Mouse (Mus musculus) forebrain, embryonic 12.5 days (tissue): ENCODE measurements around the gene Dnm2. TPM values are rescaled to one million over a fixed set of nuclear protein-coding genes. Genes with fewer than 3 reads are reported as not detected.

Experiments used
- ATAC-seq: fragments of 200-750 bp; cut with Nextera tagmentation; 2 replicates; pipeline ENCODE4 v1.8.0; 2017; ENCODE audit warnings: moderate TSS enrichment; ENCODE audit not compliant: low FRiP score
- H3K27ac ChIP-seq: fragments of 300-500 bp; sonication (generic); 2 replicates; pipeline ENCODE4 v1.5.1; 2016; ENCODE audit warnings: mild to moderate bottlenecking
- H3K27me3 ChIP-seq: fragments of 300-500 bp; sonication (generic); 2 replicates; pipeline ENCODE4 v1.6.1; 2016; ENCODE audit warnings: mild to moderate bottlenecking
- H3K36me3 ChIP-seq: fragments of 300-500 bp; sonication (generic); replicated peaks from 2 replicates; pipeline ENCODE4 v1.6.1; 2016; ENCODE audit warnings: mild to moderate bottlenecking
- H3K4me1 ChIP-seq: fragments of 300-500 bp; sonication (generic); 2 replicates; pipeline ENCODE4 v1.6.1; 2016
- H3K4me2 ChIP-seq: fragments of 300-500 bp; sonication (generic); 2 replicates; pipeline ENCODE4 v1.6.1; 2016; ENCODE audit warnings: mild to moderate bottlenecking, moderate library complexity
- H3K4me3 ChIP-seq: fragments of 300-500 bp; sonication (generic); replicated peaks from 2 replicates; pipeline ENCODE4 v1.5.1; 2016; ENCODE audit warnings: mild to moderate bottlenecking
- H3K9ac ChIP-seq: fragments of 300-500 bp; sonication (generic); 2 replicates; pipeline ENCODE4 v1.6.1; 2016; ENCODE audit warnings: mild to moderate bottlenecking
- H3K9me3 ChIP-seq: fragments of 300-500 bp; sonication (generic); 2 replicates; pipeline ENCODE4 v1.6.1; 2016
- WGBS: fragments of 180-500 bp; shearing (Covaris S2); methylation state at CpG from one replicate; pipeline ENCODE4 v1.1.7; 2016; 5-methylcytosine and 5-hydroxymethylcytosine counted together
- polyA plus RNA-seq: library from polyadenylated mRNA; unstranded; fragments of >200 nt; fragmentation: Nextera tagmentation; extraction: Ambion mirVana; gene quantifications from 2 replicates; pipeline ENCODE4 v1.2.1, GENCODE M21; 2016

Gene Dnm2
- polyA plus RNA-seq, 1 experiment from 2014 or later: 73.8 TPM

GRCm38 (mm10) chr9:21496308-21497049 is 71.8 kb downstream of the Dnm2 start:
- 81% methylated on average over 18 of the region's 19 CpGs for WGBS
- no peak overlapping the region for H3K4me2 ChIP-seq
- 0 out of 2 replicates have a peak overlapping the region, but pooled peaks have one; percentile 21 for H3K27ac ChIP-seq
- H3K36me3 ChIP-seq: peaks cover 34% of the 10 kb centered on the region
- no peak overlapping the region for H3K4me3 ChIP-seq
- no peak for ATAC-seq
- H3K4me1 ChIP-seq: no peaks in the 10 kb centered on the region
- no peak overlapping the region for H3K9ac ChIP-seq
- no peaks in the 10 kb centered on the region for H3K9me3 ChIP-seq
- H3K27me3 ChIP-seq: no peaks in the 10 kb centered on the region

DNA sequence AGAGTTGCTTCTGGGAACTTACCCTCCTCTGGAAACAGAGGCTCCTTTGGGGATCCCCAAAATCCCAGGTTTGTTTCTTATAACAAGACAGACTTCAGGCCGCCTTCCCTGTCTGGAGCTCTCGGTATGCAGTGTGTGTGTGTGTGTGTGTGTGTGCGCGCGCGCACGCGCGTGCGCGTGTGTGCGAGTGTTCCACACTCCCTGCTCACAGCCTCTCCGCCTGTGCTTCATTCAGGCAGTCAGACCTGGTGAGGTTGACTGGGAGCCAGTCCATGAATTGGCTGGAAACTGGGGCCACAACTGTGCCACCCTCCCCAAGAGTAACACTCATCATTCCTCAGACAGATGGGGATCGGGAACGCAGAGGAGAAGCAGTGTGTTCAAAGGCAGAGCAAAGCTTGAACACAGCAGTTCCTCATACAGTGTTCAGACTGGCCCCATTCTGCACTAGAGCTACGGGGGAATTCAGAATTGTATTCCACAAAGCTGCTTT is 72.4 kb downstream of the Dnm2 start:
- Histone ChIP-seq H3K36me3 (peaks cover 34% of the 10 kb centered on the region), H3K4me2 (no peak overlapping the region), H3K4me3 (no peak overlapping the region), H3K9me3 (no peaks in the 10 kb centered on the region), H3K27ac (0 out of 2 replicates have a peak overlapping the region, but pooled peaks have one; percentile 21), H3K4me1 (no peaks in the 10 kb centered on the region), H3K27me3 (no peaks in the 10 kb centered on the region), H3K9ac (no peak overlapping the region)
- WGBS: 92% methylated on average over 16 of the region's 16 CpGs
- no peak for ATAC-seq

DNA sequence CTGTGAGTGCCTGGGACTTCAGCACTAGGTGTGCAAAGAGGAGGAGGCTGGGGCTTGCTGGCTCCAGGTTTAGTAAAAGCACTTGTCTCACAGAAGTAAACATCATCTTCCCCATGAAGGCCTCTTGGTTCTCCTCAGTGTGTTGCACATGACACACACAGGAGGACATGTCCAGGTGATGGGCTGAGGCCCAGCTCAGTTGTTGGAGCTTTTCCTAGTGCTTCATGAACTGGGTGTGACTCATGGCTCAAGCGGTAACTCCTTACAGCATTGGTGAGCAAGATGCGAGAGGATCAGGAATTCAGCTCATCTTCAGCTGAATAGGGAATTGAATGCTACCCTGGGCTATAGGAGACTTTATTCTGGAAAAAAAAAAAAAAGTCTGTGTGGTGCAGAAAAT is 73.0 kb downstream of the Dnm2 start:
- no peak overlapping the region for H3K9ac ChIP-seq
- no peak overlapping the region for H3K4me3 ChIP-seq
- 94% methylated on average over 2 of the region's 2 CpGs for WGBS
- H3K4me1 ChIP-seq: no peaks in the 10 kb centered on the region
- no peaks in the 10 kb centered on the region for H3K9me3 ChIP-seq
- H3K27me3 ChIP-seq: no peaks in the 10 kb centered on the region
- 0 out of 2 replicates have a peak overlapping the region, but pooled peaks have one; percentile 21 for H3K27ac ChIP-seq
- H3K4me2 ChIP-seq: no peak overlapping the region
- H3K36me3 ChIP-seq: peaks cover 38% of the 10 kb centered on the region
- no peak for ATAC-seq

DNA sequence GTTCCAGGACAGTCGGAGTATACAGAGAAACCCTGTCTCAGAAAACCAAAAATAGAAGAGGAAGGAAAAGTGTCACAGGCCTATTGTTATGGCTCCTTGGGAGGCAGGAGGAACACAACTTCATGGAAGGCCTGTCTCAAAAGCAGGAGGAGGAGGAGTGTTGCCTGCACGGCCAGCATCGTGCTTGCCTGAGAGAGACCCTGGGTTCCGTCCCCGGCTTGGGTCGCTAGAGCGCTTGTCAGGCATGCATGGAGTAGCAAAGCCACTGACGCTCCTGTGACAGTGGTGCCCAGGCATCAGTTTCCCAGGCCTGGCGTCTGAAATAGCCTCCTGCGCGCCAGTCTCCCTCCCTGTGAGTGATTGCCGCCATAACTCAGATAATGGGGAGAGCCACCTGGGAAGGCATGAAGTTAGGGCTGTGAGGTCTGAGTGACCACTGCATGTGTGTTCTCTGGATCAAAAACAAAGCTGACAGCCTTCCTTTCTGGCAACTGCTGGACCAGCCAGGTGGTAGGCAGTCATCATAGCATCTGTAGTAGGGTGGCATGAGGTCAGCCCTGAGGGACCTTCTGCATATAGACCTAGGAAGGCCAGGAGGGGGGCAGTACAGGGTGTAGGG is 73.7 kb downstream of the Dnm2 start:
- no peak overlapping the region for H3K27ac ChIP-seq
- no peaks in the 10 kb centered on the region for H3K9me3 ChIP-seq
- no peaks in the 10 kb centered on the region for H3K4me1 ChIP-seq
- H3K4me3 ChIP-seq: no peak overlapping the region
- no peak overlapping the region for H3K9ac ChIP-seq
- H3K27me3 ChIP-seq: no peaks in the 10 kb centered on the region
- H3K36me3 ChIP-seq: peaks cover 43% of the 10 kb centered on the region
- H3K4me2 ChIP-seq: no peak overlapping the region
- no peak for ATAC-seq
- 93% methylated on average over 12 of the region's 12 CpGs for WGBS

DNA sequence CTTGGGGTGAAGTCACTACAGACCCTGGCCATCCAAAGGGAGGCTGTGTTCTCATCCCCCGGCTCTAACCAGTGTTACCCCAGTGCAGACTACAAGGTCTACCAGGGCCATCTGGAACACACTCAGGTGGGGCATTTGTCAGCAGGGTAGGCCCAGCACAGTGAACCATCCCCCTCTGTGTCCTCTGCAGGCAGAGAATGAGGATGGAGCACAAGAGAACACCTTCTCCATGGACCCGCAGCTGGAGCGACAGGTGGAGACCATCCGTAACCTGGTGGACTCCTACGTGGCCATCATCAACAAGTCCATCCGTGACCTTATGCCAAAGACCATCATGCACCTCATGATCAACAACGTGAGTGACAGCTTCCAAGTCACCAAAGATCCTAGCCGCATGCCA is 78.6 kb downstream of the Dnm2 start:
- H3K4me1 ChIP-seq: no peaks in the 10 kb centered on the region
- peaks cover 72% of the 10 kb centered on the region for H3K36me3 ChIP-seq
- 96% methylated on average over 8 of the region's 8 CpGs for WGBS
- H3K27ac ChIP-seq: no peak overlapping the region
- no peak for ATAC-seq
- no peak overlapping the region for H3K4me2 ChIP-seq
- H3K4me3 ChIP-seq: no peak overlapping the region
- H3K9me3 ChIP-seq: no peaks in the 10 kb centered on the region
- H3K9ac ChIP-seq: no peak overlapping the region
- no peaks in the 10 kb centered on the region for H3K27me3 ChIP-seq

GRCm38 (mm10) chr9:21505767-21506166 is 81.1 kb downstream of the Dnm2 start:
- H3K4me1 ChIP-seq: peaks cover 14% of the 10 kb centered on the region
- no peak overlapping the region for H3K4me3 ChIP-seq
- no peaks in the 10 kb centered on the region for H3K27me3 ChIP-seq
- H3K4me2 ChIP-seq: no peak overlapping the region
- H3K9ac ChIP-seq: no peak overlapping the region
- H3K27ac ChIP-seq: no peak overlapping the region
- H3K36me3 ChIP-seq: peaks cover 62% of the 10 kb centered on the region
- no peaks in the 10 kb centered on the region for H3K9me3 ChIP-seq
- no peak for ATAC-seq

- Histone ChIP-seq H3K4me3 (no peak overlapping the region), H3K27me3 (no peaks in the 10 kb centered on the region), H3K4me2 (no peak overlapping the region), H3K9ac (no peak overlapping the region), H3K36me3 (peaks cover 57% of the 10 kb centered on the region), H3K4me1 (peaks cover 18% of the 10 kb centered on the region), H3K9me3 (no peaks in the 10 kb centered on the region), H3K27ac (no peak overlapping the region)
- no peak for ATAC-seq
- WGBS: 92% methylated on average over 15 of the region's 15 CpGs
Observed at GRCm38 (mm10) chr9:21507753-21508430, 83.2 kb downstream of the Dnm2 start.

- Histone ChIP-seq H3K9ac (peak overlapping the region; percentile 71), H3K4me1 (peaks cover 18% of the 10 kb centered on the region), H3K27me3 (no peaks in the 10 kb centered on the region), H3K27ac (no peak overlapping the region), H3K4me2 (peak overlapping the region; percentile 66), H3K9me3 (no peaks in the 10 kb centered on the region), H3K36me3 (peaks cover 47% of the 10 kb centered on the region), H3K4me3 (peak overlapping the region; percentile 71)
- WGBS: 82% methylated on average over 7 of the region's 7 CpGs
- no peak for ATAC-seq
Observed at GRCm38 (mm10) chr9:21508871-21509404, 84.2 kb downstream of the Dnm2 start.

DNA sequence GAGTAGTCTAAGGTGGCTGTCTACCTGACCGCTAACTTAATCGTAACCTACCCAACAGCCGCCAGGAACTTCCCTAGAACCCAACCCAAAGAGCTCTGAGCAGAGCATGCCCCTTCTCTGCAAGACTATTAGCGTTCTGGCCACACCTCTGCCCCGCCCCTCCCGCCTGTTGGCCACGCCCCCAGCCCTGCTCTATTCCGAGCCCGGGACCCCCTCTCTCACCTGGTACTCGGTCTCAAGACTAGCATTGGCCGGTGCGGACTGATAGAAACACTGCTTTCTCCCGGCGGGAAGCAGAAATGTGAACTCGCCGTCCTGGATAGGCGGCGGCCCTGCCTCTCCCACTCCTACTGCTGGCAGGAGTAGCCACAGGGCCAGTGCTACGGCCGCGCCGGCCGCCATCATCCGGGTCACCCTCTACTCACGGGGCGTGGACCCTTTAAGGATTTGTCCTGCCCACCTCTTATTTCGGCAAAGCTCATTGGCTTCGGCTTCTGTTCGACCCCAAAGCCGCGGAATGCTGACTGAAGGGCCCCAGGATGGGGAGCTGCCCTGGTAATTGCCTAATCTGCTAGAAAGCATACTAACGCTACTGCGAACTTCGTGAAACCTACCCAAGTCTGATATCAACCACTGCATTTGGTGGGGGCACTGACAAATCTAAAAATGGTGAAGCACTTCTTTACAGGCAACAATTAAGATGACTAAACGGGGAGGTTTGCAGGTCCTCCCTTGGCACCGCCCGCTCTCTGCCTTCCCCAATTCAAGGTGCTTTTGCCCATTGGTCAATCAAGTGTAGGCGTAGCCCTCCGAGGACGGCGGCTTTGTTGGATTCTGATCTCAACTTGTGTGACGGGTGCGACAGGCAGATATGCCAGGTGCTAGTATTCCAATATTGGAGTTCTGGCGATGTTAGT is 85.3 kb downstream of the Dnm2 start, which contains the start of gene Tmed1:
Tmed1 (minus strand) TSS at position 481 of the 917 bp plus-strand sequence.
- Histone ChIP-seq H3K9me3 (no peaks in the 10 kb centered on the region), H3K4me1 (peaks cover 18% of the 10 kb centered on the region), H3K36me3 (peaks cover 36% of the 10 kb centered on the region), H3K27ac (peak within 1 kb of the TSS; percentile 92), H3K27me3 (no peaks in the 10 kb centered on the region), H3K4me3 (peak within 1 kb of the TSS; percentile 71), H3K4me2 (peak within 1 kb of the TSS; percentile 66), H3K9ac (peak within 1 kb of the TSS; percentile 71)
- ATAC-seq: peak; percentile 96
- under 1% methylated on average over 44 of the region's 44 CpGs for WGBS

DNA sequence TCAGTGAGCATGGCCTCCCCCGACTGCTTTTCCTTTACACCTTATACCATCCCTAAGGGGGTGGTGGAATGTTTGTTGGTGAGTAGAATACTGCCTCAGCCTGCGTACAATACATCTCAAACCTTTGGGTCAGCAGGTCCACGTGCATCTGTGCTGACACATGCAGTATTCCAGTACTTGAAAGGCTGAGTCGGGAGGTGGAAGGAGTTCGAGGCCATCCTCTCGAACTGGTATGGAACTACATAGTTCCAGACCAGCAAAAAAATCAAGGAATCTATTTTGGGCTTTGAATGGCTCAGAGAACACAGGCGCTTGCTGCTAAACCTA is 85.9 kb downstream of the Dnm2 start:
- 7% methylated on average over 7 of the region's 7 CpGs for WGBS
- no peak; the same call in none of the 2 replicates for ATAC-seq
- Histone ChIP-seq H3K9me3 (no peaks in the 10 kb centered on the region), H3K4me1 (peaks cover 18% of the 10 kb centered on the region), H3K27me3 (no peaks in the 10 kb centered on the region), H3K4me3 (peak overlapping the region; percentile 71), H3K27ac (peak overlapping the region; percentile 92), H3K9ac (peak overlapping the region; percentile 71), H3K36me3 (peaks cover 30% of the 10 kb centered on the region), H3K4me2 (peak overlapping the region; percentile 66)

- Histone ChIP-seq H3K27ac (peak overlapping the region; percentile 92; the same call in 1 of the 2 replicates), H3K9ac (peak overlapping the region; percentile 71; the same call in 1 of the 2 replicates), H3K4me1 (peaks cover 18% of the 10 kb centered on the region), H3K27me3 (no peaks in the 10 kb centered on the region), H3K9me3 (no peaks in the 10 kb centered on the region), H3K36me3 (peaks cover 26% of the 10 kb centered on the region), H3K4me3 (peak overlapping the region; percentile 71), H3K4me2 (peak overlapping the region; percentile 66)
- 81% methylated on average over 9 of the region's 9 CpGs for WGBS
- no peak for ATAC-seq
Observed at GRCm38 (mm10) chr9:21511052-21511451, 86.3 kb downstream of the Dnm2 start.
